Mouse (Mus musculus): ENCODE measurements around the gene Armc12. TPM values are rescaled to one million over a fixed set of nuclear protein-coding genes. Genes with fewer than 3 reads are reported as not detected.

Gene Armc12
- total RNA-seq (2023): 2.4 and 2.6 TPM in 2 replicates

DNA sequence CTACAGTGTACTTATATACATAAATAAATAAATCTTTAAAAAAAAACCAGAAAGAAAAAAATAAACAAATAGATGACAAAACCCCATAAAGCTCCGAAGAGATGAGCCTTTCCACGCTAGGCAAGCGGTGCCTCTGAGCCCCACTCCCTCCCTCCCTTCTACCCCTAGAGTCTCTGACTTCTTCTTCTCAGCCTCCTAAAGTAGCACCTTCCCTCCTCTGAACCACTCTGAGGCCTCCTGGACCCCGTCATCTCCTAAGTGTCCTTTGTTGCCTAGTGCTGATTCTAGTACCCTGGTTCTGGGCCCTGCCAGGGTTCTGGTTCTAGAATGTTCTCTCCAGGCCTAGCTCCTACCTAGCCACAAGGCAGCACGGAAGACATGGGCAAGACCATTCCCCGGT is at the start of gene Armc12:
Gene Armc12 (plus strand): TSS at position 301 of the 400 bp plus-strand sequence.

DNA sequence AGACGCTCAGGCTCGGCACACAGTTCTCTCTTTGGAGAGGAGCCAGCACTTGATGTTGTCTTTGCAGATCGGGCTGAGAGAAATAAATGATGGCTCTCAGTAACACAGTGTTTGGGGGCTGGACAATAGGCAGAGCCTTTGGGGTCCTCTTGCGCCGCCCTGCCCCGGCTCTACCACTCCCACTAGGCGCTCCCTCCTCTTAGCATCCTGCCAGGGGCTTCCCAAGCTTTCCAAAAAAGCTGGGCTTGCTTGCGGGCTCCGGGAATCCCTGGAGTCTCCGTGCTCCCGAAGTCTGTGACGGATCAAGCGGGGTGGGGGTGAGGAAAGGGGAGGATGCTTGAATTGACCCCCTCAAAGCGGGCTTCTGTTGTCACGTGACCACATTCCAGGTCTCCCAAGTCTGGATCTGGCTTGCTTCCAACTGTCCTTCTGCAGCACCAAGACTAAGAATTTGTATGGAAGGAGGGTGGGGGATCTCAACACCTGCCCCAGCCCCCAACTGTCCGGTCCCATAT is 13.1 kb upstream of the Armc12 start, which contains the start of gene Fkbp5:
Gene Fkbp5 (minus strand): TSS at position 87 of the 515 bp plus-strand sequence.

DNA sequence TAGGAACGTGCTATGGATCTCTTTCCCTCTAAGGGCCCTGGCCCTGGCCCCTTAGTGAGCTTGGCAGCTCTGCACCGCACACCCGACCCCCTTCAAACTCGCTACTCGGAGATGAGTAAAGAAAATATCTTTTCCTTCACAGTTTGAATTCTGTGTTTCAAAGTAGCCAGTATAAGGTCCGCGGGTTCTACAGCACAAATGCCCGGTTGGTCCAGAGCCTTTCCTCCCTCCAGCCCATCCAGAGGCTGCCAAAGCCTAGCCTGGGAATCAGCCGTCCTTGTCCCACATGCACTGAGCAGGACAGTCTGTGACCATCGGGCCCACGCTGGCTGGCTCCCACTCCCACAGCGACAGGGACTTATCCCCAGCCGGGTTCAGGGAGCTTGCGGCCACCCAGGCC is 18.5 kb downstream of the Armc12 start, which contains the start of gene Clpsl2:
Gene Clpsl2 (plus strand): TSS at position 301 of the 400 bp plus-strand sequence.

DNA sequence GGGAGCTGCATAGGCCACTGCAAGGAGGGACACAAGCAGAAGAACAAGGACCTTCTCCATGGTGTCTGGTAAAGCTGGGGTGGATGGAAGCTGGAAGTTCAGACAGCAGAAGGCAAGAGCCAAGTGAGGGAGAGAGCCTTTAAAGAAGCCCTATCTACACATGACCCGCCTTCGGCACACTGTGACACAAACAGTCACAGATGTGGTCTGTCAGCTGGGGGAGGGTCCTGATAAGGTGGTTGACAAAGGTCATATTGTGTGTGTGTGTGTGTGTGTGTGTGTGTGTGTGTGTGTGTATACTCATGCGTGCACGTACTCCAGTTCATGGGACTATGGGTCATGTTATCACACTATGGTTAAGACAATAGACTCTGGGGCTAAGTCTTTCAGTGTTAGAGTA is 30.0 kb downstream of the Armc12 start, which contains the start of gene Clps:
Gene Clps (minus strand): TSS at position 169 of the 400 bp plus-strand sequence.

GRCm38 (mm10) chr17:28575244-28576125 is 44.9 kb downstream of the Armc12 start, which contains the start of gene Lhfpl5:
Gene Lhfpl5, plus strand, starts transcription at chr17:28575641.

Other genes starting within 250 kb of the Armc12 start
- gene Fance, start 217.3 kb upstream of the Armc12 start, total RNA-seq (2023): 9.5 and 15.9 TPM in 2 replicates
- 364 and 392 TPM in 2 replicates for gene Rpl10a, start 202.3 kb upstream of the Armc12 start, total RNA-seq (2023)
- gene Tead3, start 180.0 kb upstream of the Armc12 start, total RNA-seq (2023): 0.54 TPM in 1 of 2 replicates, not detected in the other
- gene Tulp1, start 165.6 kb upstream of the Armc12 start, total RNA-seq (2023): not detected in 2 replicates
- 34.3 and 41.9 TPM in 2 replicates for gene Fkbp5, start 13.3 kb upstream of the Armc12 start, total RNA-seq (2023)
- gene Clpsl2, start 18.6 kb downstream of the Armc12 start, total RNA-seq (2023): not detected in 2 replicates
- not detected in 2 replicates for gene Clps, start 30.0 kb downstream of the Armc12 start, total RNA-seq (2023)
- gene Lhfpl5, start 44.8 kb downstream of the Armc12 start, total RNA-seq (2023): not detected in 2 replicates
- gene Srpk1, start 91.9 kb downstream of the Armc12 start, total RNA-seq (2023): 45.7 and 51.2 TPM in 2 replicates
- 1.9 and 5.3 TPM in 2 replicates for gene Slc26a8, start 159.4 kb downstream of the Armc12 start, total RNA-seq (2023)
- 209 and 318 TPM in 2 replicates for gene Mapk14, start 160.5 kb downstream of the Armc12 start, total RNA-seq (2023)
- gene AC170998.1, start 195.3 kb downstream of the Armc12 start, total RNA-seq (2023): 9.2 and 11.5 TPM in 2 replicates
- gene Mapk13, start 238.5 kb downstream of the Armc12 start, total RNA-seq (2023): 190 and 258 TPM in 2 replicates

All from neutrophil, adult 65 days (primary cell).